Mouse (Mus musculus) right cerebral cortex, postnatal 4 days (tissue): ENCODE measurements around the gene Nat8f2.

Experiments used
- DNase-seq: peaks from one replicate; pipeline ENCODE4 v3.0.0-alpha.2; 2022

The Nat8f2 gene

DNA sequence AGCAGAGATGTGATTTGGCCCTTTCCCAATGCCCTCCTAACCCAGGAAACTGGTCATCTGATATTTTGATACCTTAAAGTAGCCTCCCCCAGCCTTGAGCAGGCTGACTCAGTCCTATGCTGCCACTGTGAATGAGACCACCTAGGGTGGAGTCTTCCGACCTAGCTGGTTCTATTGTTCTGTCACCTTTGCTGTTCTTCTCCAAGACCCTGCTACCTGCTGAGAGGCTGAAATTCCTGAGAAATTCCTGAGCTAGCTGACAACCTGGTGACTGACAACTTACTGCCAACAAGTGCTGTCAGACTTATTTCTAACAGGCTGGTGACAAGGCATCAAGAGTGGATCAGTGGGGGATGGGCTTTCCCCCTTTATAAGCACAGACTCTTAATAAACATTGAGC, 50.6 kb downstream of the Nat8f2 start:
- DNase-seq = no peak
